ENCODE assay signal across 8 mouse cellular contexts in the genomic region with DNA sequence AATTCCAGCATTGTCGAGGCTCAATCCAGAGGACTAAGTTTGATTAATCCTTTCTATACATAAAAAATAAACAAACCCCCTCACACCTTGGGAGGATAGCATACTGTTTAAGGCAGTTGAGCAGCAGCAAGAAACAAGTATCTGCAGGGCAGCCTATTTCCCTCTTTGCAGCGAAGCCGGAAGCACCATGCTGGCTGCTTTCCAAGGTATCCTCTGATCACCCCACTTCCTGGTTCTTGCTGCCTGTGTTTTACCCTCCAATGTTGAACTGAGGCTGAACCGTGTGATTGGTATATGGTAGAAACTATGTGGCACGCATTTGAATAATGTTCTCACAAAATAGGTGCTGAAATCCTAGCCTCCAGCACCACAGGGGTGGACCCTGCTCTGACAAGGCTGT. TPM values are rescaled to one million over a fixed set of nuclear protein-coding genes. Genes with fewer than 3 reads are reported as not detected.
A peak's percentile ranks its signal among the peaks of the same experiment; 100 is the strongest.
DNase-seq lines count a peak whose midpoint lies in the region; ATAC-seq lines count a peak whose summit lies in the region.

No protein-coding gene starts in this region.

- H3K4me1 ChIP-seq in heart, embryonic 11.5 days (ENCODE audit: control insufficient read depth, insufficient read depth, low read length): no peaks in the 10 kb centered on the region
- H3K4me1 ChIP-seq in liver, embryonic 11.5 days (replicated peaks; ENCODE audit: control insufficient read depth, insufficient read depth, low read length): peaks cover 15% of the 10 kb centered on the region
- H3K4me1 ChIP-seq in hindbrain, embryonic 11.5 days (replicated peaks; ENCODE audit: control insufficient read depth, insufficient read depth, low read length): no peaks in the 10 kb centered on the region

- H3K4me2 ChIP-seq in heart, embryonic 11.5 days: no peak overlapping the region
- H3K4me2 ChIP-seq in liver, embryonic 11.5 days: no peak overlapping the region
- H3K4me2 ChIP-seq in hindbrain, embryonic 11.5 days (replicated peaks; ENCODE audit: low read depth, low read length): no peak overlapping the region

- no peak overlapping the region for H3K9ac ChIP-seq in heart, embryonic 11.5 days (ENCODE audit: low read depth, low read length)
- 0 out of 2 replicates have a peak overlapping the region, but pooled peaks have one; percentile 11 for H3K9ac ChIP-seq in liver, embryonic 11.5 days (ENCODE audit: low read depth, low read length)
- H3K9ac ChIP-seq in hindbrain, embryonic 11.5 days (ENCODE audit: low read depth, low read length): no peak overlapping the region

- no peaks in the 10 kb centered on the region for H3K27me3 ChIP-seq in heart, embryonic 11.5 days (ENCODE audit: control insufficient read depth, insufficient read depth, low read length)
- no peaks in the 10 kb centered on the region for H3K27me3 ChIP-seq in liver, embryonic 11.5 days (replicated peaks; ENCODE audit: control insufficient read depth, insufficient read depth, low read length)
- H3K27me3 ChIP-seq in hindbrain, embryonic 11.5 days (ENCODE audit: control insufficient read depth, insufficient read depth, low read length): no peaks in the 10 kb centered on the region

- 45% methylated on average over 5 of the region's 5 CpGs for WGBS in heart, embryonic 11.5 days (ENCODE audit: insufficient replicate concordance)
- WGBS in liver, embryonic 11.5 days: 63% methylated on average over 5 of the region's 5 CpGs
- 65% methylated on average over 5 of the region's 5 CpGs for WGBS in hindbrain, embryonic 11.5 days

- intact Hi-C loops in heart, postnatal 36 days (cut with DNase I): no loop called here

- H3K27ac ChIP-seq in heart, embryonic 11.5 days (ENCODE audit: low read depth, low read length): no peak overlapping the region
- no peak overlapping the region; the same call in 1 of the 2 replicates for H3K27ac ChIP-seq in liver, embryonic 11.5 days (ENCODE audit: low read depth, low read length)
- H3K27ac ChIP-seq in hindbrain, embryonic 11.5 days (ENCODE audit: low read depth, low read length): no peak overlapping the region

- H3K4me3 ChIP-seq in heart, embryonic 11.5 days (ENCODE audit: low read depth, low read length): no peak overlapping the region
- no peak overlapping the region for H3K4me3 ChIP-seq in liver, embryonic 11.5 days (ENCODE audit: low read depth, low read length)
- H3K4me3 ChIP-seq in hindbrain, embryonic 11.5 days (ENCODE audit: low read depth, low read length): no peak overlapping the region

- no peak for ATAC-seq in heart, embryonic 11.5 days (replicated peaks; ENCODE audit: insufficient number of reproducible peaks, low FRiP score, low TSS enrichment)
- peak; percentile 94 for ATAC-seq in activated CD4-positive, CD25-positive, alpha-beta regulatory T cell, adult 4 months
- ATAC-seq in liver, embryonic 11.5 days (replicated peaks; ENCODE audit: low FRiP score): no peak
- peak; percentile 78 for ATAC-seq in neutrophil, adult 5-6 weeks (ENCODE audit: extremely low read depth, insufficient number of reproducible peaks, low FRiP score, poor library complexity, severe bottlenecking)
- no peak for ATAC-seq in hindbrain, embryonic 11.5 days (ENCODE audit: low FRiP score)

- no peaks in the 10 kb centered on the region for H3K36me3 ChIP-seq in heart, embryonic 11.5 days (ENCODE audit: control insufficient read depth, insufficient read depth, low read length)
- no peaks in the 10 kb centered on the region for H3K36me3 ChIP-seq in liver, embryonic 11.5 days (ENCODE audit: control insufficient read depth, insufficient read depth, low read length)
- no peaks in the 10 kb centered on the region for H3K36me3 ChIP-seq in hindbrain, embryonic 11.5 days (ENCODE audit: control insufficient read depth, insufficient read depth, low read length)

- DNase-seq in heart, adult 11 months: peak; percentile 98
- DNase-seq in heart, postnatal 36 days: peak; percentile 62 to 68
- DNase-seq in liver, embryonic 11.5 days (ENCODE audit: low spot score): no peak
- no peak for DNase-seq in cerebellum, postnatal 4 days (ENCODE audit: low spot score in 2 of 2)
- no peak for DNase-seq in hindbrain, embryonic 11.5 days (ENCODE audit: low spot score)

- H3K9me3 ChIP-seq in heart, embryonic 11.5 days (replicated peaks; ENCODE audit: control insufficient read depth, low read length): no peaks in the 10 kb centered on the region
- no peaks in the 10 kb centered on the region for H3K9me3 ChIP-seq in liver, embryonic 11.5 days (ENCODE audit: control insufficient read depth, low read length)
- H3K9me3 ChIP-seq in hindbrain, embryonic 11.5 days (ENCODE audit: control insufficient read depth, low read length): no peaks in the 10 kb centered on the region

RNA-seq across cellular contexts. Expression of gene Srsf5, which starts 6.7 kb away (rescaled TPM):
- polyA plus RNA-seq in heart, embryonic 11.5 days (2014; fragmentation: Nextera tagmentation; extraction: Ambion mirVana): 215 and 316 TPM in 2 replicates
- 100 to 1,000 TPM; 438 to 465 TPM for polyA plus RNA-seq in activated CD4-positive, CD25-positive, alpha-beta regulatory T cell, adult 4 months (2017; shearing (Covaris generic))
- total RNA-seq in heart, postnatal 36 days (2021): 100 to 1,000 TPM in 1 of 2 experiments, 10 to 100 TPM in 1; 98.3 to 181 TPM
- 423 and 425 TPM in 2 replicates for polyA plus RNA-seq in liver, embryonic 11.5 days (2014; fragmentation: Nextera tagmentation; extraction: Ambion mirVana)
- 1,537 and 1,538 TPM in 2 replicates for total RNA-seq in neutrophil, adult 5-6 weeks (2017)
- 291 and 446 TPM in 2 replicates for polyA plus RNA-seq in hindbrain, embryonic 11.5 days (2014; fragmentation: Nextera tagmentation; extraction: Ambion mirVana)

RNA-seq across cellular contexts. Expression of gene Slc10a1, which starts 29.9 kb away (rescaled TPM):
- 0.18 and 0.87 TPM in 2 replicates for polyA plus RNA-seq in heart, embryonic 11.5 days (2014; fragmentation: Nextera tagmentation; extraction: Ambion mirVana)
- polyA plus RNA-seq in activated CD4-positive, CD25-positive, alpha-beta regulatory T cell, adult 4 months (2017; shearing (Covaris generic)): 1 to 10 TPM in 1 of 2 experiments, under 1 TPM in 1; 0.52 to 1.4 TPM
- total RNA-seq in heart, postnatal 36 days (2021): not detected
- 0.47 and 0.95 TPM in 2 replicates for polyA plus RNA-seq in liver, embryonic 11.5 days (2014; fragmentation: Nextera tagmentation; extraction: Ambion mirVana)
- 0.47 and 1.4 TPM in 2 replicates for total RNA-seq in neutrophil, adult 5-6 weeks (2017)
- polyA plus RNA-seq in hindbrain, embryonic 11.5 days (2014; fragmentation: Nextera tagmentation; extraction: Ambion mirVana): 0.51 and 0.63 TPM in 2 replicates

Comparison
In these comparisons a context has a peak if more than half of its experiments do, and no peak if none do; other contexts are left out.
1. DNase-seq: peak in heart, adult 11 months (single experiment) and heart, postnatal 36 days (2 of 2); none in liver, embryonic 11.5 days (single experiment), cerebellum, postnatal 4 days (0 of 2) and hindbrain, embryonic 11.5 days (single experiment).
2. ATAC-seq: peak in activated CD4-positive, CD25-positive, alpha-beta regulatory T cell, adult 4 months (single experiment) and neutrophil, adult 5-6 weeks (single experiment); none in heart, embryonic 11.5 days (single experiment), liver, embryonic 11.5 days (single experiment) and hindbrain, embryonic 11.5 days (single experiment).